9 mouse cellular contexts compared by ENCODE assay signal in genomic region chr9:14342041-14342668, GRCm38 (mm10). TPM values are rescaled to one million over a fixed set of nuclear protein-coding genes. Genes with fewer than 3 reads are reported as not detected.
DNase-seq lines count a peak whose midpoint lies in the region; TF ChIP-seq lines count a peak whose summit lies in the region.
"Had no signal": no experiment of that assay in that cellular context is flagged by ENCODE, and none has a peak within 500 bp of the region (broad histone marks: within the 10 kb centered on the region; RNA-seq: fewer than 3 reads in every experiment).

No protein-coding gene starts in this region.

- H3K4me3 ChIP-seq in left cerebral cortex, adult 2 months = no peak overlapping the region

- H3K27ac ChIP-seq in left cerebral cortex, adult 2 months = no peak overlapping the region
- H3K27ac ChIP-seq: macrophage had no signal

- DNase-seq in NIH3T3 (ENCODE audit: low read depth) = peak; percentile 81
- peak; percentile 69 to 77 for DNase-seq in cerebellum, adult 18-20 months
- DNase-seq in forelimb bud, embryonic 11.5 days (ENCODE audit: low read depth, low spot score) = peak; percentile 85
- DNase-seq in induced T-regulatory cell, adult 2 months (ENCODE audit: low read depth) = peak; percentile 89
- peak; percentile 64 to 79 for DNase-seq in left cerebral cortex, adult 2 months (ENCODE audit: extremely low spot score in 1 of 2, low spot score in 2 of 2)
- peak; percentile 78 for DNase-seq in mesoderm, embryonic 11.5 days (ENCODE audit: low read depth, low spot score)
- peak; percentile 62 for DNase-seq in right cerebral cortex, postnatal 25 days
- no peak for DNase-seq in c-Kit-positive CD71-positive TER-119-positive erythroid progenitor cells, embryonic 14.5 days (ENCODE audit: low spot score)

- intact Hi-C loops in left cerebral cortex, adult 2 months (cut with DNase I) = loop anchor here (1.0 kb wide), 2 partner anchors 453 to 493 kb away; no protein-coding TSS in a partner anchor

- peak; percentile 88 for TF ChIP-seq CTCF in left cerebral cortex, adult 2 months (IDR thresholded peaks at IDR 0.05)

RNA-seq across cellular contexts. Expression of gene Endod1, which starts 39.2 kb away (rescaled TPM):
- total RNA-seq in left cerebral cortex, adult 2 months (2021) = 10 to 100 TPM; 62.1 to 62.5 TPM
